Mouse (Mus musculus) erythroblast, embryonic 14.5 days (primary cell): ENCODE measurements around the gene Ttc34.

Experiments used
- GATA1 ChIP-seq: IDR thresholded peaks from 2 replicates; pipeline ENCODE4 v1.6.1; 2012; ENCODE audit warnings: low read length, inconsistent platforms, mixed read lengths
- TAL1 ChIP-seq: IDR thresholded peaks from 3 replicates; pipeline ENCODE4 v1.6.1; 2012; ENCODE audit warnings: low read length, inconsistent platforms, mixed read lengths

DNA sequence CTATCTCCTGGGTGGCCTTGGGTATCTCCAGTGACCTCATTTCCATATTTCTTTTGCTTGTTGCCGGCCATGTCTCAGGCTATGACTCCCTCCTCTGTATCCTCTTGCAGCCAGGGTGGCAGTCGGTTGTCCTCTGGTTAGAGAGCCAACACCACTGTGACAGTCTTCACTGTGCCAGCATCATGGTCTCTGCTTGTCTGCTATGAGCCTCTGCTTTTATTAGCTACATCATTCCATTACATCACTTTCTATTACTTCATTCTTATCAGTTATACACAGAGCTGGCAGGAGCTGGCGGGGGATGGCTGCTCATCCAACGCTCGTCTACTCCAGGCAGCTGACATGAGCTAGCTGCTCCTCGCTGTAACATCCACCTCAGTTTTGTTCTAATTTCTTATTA lies 43.5 kb downstream of the Ttc34 start:
- TF ChIP-seq GATA1 (peak; percentile 46; the same call in 1 of the 2 replicates), TAL1 (peak; percentile 79)
